Mouse (Mus musculus): ENCODE data around the gene Sult2b1.

Sult2b1 gene

DNA sequence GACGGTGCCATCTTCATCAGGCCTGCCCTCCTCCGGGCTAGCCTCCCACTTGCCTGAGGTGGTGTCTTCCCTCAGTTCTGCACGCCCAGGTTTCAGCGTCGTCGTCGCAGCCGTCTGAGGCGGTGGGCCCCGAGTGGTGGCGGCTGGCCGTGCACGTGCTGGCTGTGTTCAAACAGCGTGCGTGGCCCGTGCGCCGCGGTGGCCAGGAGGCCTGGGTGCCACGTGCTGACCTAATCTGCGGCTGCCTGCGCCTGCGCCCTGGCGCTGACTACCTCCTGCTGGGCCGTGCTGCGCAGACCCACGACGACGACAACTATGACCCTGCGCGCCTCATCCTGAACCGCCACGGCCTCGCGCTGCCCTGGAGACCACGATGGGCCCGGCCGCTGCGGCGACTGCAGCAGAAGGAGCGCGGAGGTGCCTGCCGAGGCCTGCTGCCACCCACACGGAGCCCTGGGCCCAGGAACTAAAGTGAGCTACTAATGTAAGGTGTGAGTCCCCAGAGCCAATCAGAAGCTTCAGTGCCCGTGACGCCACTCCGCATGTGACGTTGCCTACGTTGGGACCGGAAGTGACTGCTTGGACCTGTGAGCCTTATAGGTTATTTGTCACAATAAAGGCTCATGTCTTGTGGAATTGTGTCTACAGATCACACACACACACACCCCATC, 90.4 kb downstream of the Sult2b1 start, which contains the start of gene Sec1:
Sec1 (minus strand) TSS at position 482 of the 671 bp plus-strand sequence.
- TF ChIP-seq GATA4 (IDR thresholded peaks at IDR 0.05; ENCODE audit: insufficient replicate concordance, low read length): no peak

DNA sequence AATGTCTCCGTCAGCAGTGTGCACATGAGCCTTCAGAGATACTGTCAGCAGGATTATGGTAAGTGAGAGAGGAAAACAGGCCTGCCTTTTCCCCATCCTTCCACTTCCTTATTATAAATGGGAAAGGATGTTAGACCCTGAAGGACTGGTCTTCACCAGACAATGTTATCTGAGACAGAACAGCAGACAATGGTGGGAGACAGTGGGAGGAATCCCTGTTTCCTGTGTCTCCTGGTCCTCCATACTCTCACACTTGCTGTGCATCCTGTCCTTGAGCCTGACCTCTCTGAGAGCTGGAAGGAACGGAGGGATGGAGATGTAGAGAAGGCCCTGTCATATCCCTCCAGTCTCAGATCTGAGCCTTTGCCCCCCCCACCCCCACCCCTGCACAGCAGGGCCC, 92.1 kb downstream of the Sult2b1 start:
- TF ChIP-seq GATA4 (IDR thresholded peaks at IDR 0.05; ENCODE audit: insufficient replicate concordance, low read length): peak; percentile 78

DNA sequence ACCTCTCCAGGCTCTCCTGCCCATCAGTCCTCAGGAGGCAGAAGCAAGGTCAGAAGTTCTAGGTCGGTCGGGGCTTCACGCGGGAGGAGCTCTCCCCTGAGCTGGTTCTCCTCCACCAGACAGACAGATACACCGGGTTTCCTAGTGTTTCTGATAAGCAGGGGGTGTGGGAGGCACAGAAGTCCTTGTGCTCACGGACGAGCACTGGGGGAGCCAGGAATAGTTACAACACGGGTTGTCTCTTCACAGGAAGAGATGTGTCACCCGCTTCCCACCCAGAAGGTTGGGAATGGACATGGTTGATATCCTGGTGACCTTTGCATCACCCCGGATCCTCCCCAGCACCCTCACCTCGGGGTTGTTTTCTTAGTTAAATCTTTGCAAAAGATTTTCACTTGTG, 94.7 kb downstream of the Sult2b1 start:
- TF ChIP-seq GATA4 (IDR thresholded peaks at IDR 0.05; ENCODE audit: insufficient replicate concordance, low read length): no peak

DNA sequence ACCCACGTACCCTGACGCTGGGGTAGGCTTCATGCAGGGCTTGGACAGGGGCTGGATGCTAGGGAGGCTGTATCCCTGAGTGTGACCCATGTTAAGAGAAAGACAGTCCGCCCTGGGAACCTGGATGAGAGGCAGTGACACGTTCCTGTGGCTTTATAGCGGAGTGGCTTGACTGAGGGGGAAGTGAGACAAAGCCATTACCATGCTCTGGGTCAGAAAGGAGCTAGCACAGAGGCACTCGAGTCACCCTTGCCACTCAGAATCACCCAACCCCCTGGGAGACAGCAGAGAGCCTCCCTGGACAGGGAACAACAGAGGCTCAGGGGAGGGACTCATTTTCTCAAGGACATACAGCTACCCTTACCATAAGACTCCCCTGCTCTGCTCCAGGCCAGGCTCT, 95.4 kb downstream of the Sult2b1 start:
- TF ChIP-seq GATA4 (IDR thresholded peaks at IDR 0.05; ENCODE audit: insufficient replicate concordance, low read length): no peak

DNA sequence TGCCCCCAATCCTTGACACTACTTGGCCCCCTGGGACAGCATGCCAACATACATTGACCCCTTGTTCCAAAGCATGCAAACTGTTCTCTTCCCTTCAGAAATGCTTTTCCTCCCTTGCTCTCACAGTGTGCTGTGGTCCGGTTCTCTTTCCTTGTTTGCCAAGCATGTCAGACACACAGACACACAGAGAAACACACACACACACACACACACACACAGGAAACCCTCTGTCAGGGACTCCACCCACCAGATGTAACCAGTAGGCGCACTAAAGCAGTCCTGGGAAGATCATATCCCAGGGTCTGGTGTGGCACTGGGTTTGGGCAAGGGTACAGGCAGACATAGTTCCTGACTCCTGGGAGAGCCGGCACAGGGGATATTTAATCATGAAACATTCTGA, 97.6 kb downstream of the Sult2b1 start:
- TF ChIP-seq GATA4 (IDR thresholded peaks at IDR 0.05; ENCODE audit: insufficient replicate concordance, low read length): no peak

DNA sequence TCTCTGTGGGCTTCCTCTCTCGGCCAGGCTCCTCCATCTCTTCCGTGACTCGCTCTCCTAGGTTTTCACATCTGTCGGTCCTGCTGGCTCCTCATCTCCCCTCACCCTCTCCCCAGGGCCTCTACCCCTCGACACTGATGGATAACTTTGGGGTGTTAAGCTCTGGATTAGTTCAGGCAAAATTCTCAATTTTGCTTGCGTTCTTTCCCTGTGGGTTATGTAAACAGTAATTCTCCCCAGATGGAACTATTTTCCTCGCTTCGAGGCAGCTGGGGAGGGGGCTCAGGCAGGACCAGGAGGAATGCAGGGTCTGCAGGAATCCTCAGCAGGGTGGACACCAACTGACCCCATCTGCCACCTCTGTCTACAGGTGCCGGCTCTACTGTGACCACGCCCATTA, 98.7 kb downstream of the Sult2b1 start:
- no peak for TF ChIP-seq GATA4 (IDR thresholded peaks at IDR 0.05; ENCODE audit: insufficient replicate concordance, low read length)

DNA sequence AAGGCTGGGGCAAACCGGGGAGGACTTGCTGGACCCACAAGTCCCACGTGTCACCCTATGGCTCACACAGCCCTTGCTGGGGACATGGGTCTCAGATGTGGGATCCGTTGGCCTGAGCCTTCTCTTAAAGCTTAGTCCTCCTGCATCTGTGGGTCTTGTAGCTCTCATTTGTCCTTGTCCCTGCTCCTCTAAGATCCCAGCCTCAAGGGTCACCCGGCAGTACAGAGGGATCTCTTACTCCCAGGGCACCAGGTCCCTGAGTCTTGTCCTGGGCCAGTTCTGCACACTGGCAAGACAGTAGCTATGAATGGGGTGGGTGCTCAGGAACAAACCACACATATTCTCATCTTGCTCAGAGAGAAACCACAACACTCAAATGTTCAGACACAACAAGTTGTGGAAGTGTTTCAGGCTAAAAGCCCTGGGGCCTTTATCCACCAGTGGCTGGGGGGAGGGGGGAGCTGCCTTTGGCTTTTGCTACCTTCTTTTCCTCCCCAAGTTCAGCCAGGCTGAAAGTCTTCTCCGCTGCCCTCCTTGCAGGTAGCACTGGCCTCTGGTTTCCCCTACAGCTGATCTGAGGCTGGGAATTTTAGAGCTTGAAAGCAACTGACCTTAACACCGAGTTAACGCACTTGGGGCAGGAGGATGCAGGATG, 100.9 kb downstream of the Sult2b1 start, which contains the start of gene Ntn5:
Ntn5 (plus strand) TSS at position 627 of the 655 bp plus-strand sequence.
- TF ChIP-seq GATA4 (IDR thresholded peaks at IDR 0.05; ENCODE audit: insufficient replicate concordance, low read length): no peak

DNA sequence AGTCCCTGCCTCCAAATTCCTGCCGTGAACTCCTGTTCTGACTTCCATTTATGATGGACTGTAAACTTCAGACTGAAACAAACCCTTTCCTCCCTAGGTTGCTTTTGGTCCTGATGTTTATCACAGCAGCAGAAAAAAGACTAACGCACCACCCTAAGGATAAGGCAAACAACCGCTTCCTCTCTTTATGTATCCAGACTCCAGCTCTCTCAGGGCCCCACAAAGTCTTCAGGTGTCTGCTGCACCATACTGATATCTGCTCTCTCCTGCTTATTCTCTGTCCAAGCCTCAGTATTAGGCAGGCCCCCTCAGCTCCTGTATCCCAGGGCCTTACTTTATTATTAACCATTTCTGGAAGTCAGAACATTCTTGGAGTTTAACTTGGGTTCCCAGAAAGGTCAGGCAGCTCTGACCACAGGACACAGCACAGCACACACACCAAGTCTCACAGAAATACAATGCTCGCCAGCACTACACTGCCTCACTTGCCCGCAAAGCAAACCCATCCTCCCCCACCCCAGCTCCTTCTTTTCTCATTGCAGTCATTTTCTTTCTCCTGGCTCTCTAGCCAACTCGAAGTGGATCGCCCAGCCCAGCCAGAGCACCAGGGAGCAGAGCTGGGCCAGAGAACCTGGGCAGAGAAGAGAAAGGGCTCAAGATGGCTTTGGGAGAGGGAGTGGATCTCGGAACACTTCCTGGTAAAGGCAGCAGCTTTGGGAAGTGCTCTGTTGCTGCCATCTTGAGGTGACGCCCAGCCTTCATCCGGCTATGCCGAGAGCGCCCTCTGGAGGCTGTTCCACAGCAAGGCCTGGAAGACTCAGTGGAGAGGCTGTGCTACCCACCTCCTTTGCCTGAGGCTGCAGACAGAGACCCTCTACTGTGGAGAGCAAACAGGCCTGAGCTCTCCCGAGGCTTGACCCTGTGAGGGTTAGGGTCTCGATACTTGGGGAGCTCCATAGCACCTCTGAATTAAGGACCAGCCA, 102.0 kb downstream of the Sult2b1 start:
- no peak for TF ChIP-seq GATA4 (IDR thresholded peaks at IDR 0.05; ENCODE audit: insufficient replicate concordance, low read length)

DNA sequence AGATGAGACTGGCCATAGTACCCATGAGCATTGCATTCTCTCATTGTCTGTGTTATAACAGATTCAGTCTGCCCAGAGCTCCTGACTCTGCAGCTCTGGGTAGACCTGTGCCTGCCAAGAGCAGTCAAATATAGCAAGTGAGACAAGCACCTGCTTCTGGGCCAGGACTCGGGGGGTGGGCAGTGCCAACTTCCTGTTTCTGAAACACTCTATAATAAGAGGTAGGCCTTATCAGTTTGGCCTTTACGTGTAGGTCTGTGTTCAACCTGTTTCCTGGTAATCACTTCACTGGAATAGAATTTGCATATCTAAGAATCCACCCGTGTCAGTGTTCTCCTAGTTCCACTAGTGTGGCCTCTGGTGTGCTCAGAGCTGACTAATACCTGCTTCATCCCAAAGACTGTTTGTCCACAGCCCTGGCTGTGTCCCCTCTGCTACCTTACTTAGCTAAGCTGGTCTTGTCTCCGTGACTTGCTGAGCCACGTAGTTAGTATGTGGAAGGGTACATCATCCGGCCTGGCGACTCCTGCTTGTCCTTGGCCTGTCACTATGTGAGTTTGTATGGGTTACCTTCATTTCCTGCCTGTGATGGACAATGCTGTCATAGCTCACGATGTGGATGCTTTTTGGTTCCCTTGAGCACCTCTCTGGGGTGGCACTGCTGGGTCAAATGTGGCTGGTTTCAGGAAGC, 103.3 kb downstream of the Sult2b1 start:
- no peak for TF ChIP-seq GATA4 (IDR thresholded peaks at IDR 0.05; ENCODE audit: insufficient replicate concordance, low read length)
